Mouse (Mus musculus): ENCODE data around the gene Fam196b. TPM values are rescaled to one million over a fixed set of nuclear protein-coding genes. Genes with fewer than 3 reads are reported as not detected.

Gene Fam196b
- total and polyA plus RNA-seq, 2 experiments from 2014 or later, result not detected

DNA sequence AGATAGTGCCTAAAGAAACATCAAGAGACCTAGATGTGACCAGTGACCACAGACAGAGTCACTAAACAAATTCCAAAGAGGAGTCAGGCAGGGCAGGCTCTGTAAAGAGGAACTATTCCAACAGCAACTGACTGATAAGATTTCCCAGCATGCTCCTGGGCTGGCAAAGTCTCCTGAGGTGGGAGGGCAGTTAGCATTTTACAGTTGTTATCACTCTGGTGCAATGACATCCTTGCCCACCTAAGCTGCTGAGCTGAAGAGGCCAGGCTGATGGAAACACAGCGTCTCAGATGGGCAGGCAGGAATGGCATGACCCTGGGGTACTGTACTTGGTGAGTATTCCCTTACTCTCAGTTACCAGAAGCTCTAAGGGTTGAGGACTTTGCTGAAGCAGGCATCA is 15.1 kb upstream of the Fam196b start:
- H3K4me2 ChIP-seq (ENCODE audit: low read depth, low read length), result no peak overlapping the region
- no peak overlapping the region for H3K4me3 ChIP-seq (ENCODE audit: low read depth, low read length)
- H3K4me1 ChIP-seq (ENCODE audit: control insufficient read depth, insufficient read depth), result no peaks in the 10 kb centered on the region
- H3K27ac ChIP-seq (ENCODE audit: low read depth), result no peak overlapping the region
- no peaks in the 10 kb centered on the region for H3K36me3 ChIP-seq (replicated peaks; ENCODE audit: control insufficient read depth, insufficient read depth, low read length)
- no peaks in the 10 kb centered on the region for H3K27me3 ChIP-seq (ENCODE audit: control insufficient read depth, insufficient read depth, low read length)
- no peaks in the 10 kb centered on the region for H3K9me3 ChIP-seq (replicated peaks; ENCODE audit: control insufficient read depth, low read length)
- H3K9ac ChIP-seq (replicated peaks; ENCODE audit: low read depth, low read length), result no peak overlapping the region
- TF ChIP-seq EP300 (IDR thresholded peaks at IDR 0.05; ENCODE audit: low read depth) (no peak), CTCF (IDR thresholded peaks at IDR 0.05; ENCODE audit: low read depth) (no peak)
- DNase-seq (ENCODE audit: low spot score) (no peak), ATAC-seq (ENCODE audit: insufficient read depth, low read depth) (no peak)
- 71% methylated on average over 1 of the region's 1 CpGs for WGBS

DNA sequence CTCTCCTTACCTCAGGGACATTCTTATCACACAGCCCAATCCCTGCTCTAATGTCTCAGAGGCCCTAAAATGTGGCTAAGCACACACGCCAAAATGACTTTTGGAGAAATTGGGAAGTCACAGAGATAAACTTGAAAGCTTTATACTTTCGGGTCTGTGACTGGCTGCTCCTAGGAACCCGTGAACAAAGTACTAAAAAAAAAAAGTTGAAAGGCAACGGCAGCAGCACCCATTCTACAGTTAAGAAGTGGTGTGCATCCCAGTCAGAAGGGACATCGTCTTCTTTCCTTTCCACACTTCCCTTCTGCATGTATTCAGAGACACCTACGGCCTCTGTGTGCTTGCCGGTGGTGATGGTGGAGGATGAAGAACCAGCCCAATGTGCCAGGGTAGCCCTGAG is 14.6 kb upstream of the Fam196b start:
- DNase-seq (ENCODE audit: low spot score) (no peak), ATAC-seq (ENCODE audit: insufficient read depth, low read depth) (no peak)
- Histone ChIP-seq H3K4me2 (ENCODE audit: low read depth, low read length) (no peak overlapping the region), H3K36me3 (replicated peaks; ENCODE audit: control insufficient read depth, insufficient read depth, low read length) (no peaks in the 10 kb centered on the region), H3K4me1 (ENCODE audit: control insufficient read depth, insufficient read depth) (no peaks in the 10 kb centered on the region), H3K9me3 (replicated peaks; ENCODE audit: control insufficient read depth, low read length) (no peaks in the 10 kb centered on the region), H3K9ac (replicated peaks; ENCODE audit: low read depth, low read length) (no peak overlapping the region), H3K4me3 (ENCODE audit: low read depth, low read length) (no peak overlapping the region), H3K27ac (ENCODE audit: low read depth) (no peak overlapping the region), H3K27me3 (ENCODE audit: control insufficient read depth, insufficient read depth, low read length) (no peaks in the 10 kb centered on the region)
- TF ChIP-seq CTCF (IDR thresholded peaks at IDR 0.05; ENCODE audit: low read depth) (no peak), EP300 (IDR thresholded peaks at IDR 0.05; ENCODE audit: low read depth) (no peak)
- 77% methylated on average over 7 of the region's 7 CpGs for WGBS

DNA sequence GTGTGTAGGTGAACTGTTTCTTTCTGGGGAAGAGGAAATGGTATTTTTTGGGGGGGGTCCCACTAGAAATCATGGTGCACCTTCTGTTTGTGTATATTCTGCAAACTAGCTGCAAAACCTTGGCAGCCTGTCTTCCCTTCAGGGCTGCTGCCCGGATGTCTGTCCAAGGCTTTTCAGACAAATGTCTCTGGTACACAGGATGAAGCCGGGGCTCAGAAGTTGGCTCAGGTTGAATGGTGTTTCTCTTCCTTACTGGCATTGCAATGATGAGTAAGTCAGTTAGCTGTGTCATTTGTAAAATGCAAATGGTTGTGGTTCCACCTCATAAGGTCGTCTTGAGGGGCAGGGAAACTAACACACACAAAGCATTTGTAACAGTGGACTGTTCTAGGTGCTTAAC is 8.4 kb upstream of the Fam196b start:
- Histone ChIP-seq H3K9ac (replicated peaks; ENCODE audit: low read depth, low read length) (no peak overlapping the region), H3K36me3 (replicated peaks; ENCODE audit: control insufficient read depth, insufficient read depth, low read length) (no peaks in the 10 kb centered on the region), H3K27me3 (ENCODE audit: control insufficient read depth, insufficient read depth, low read length) (no peaks in the 10 kb centered on the region), H3K9me3 (replicated peaks; ENCODE audit: control insufficient read depth, low read length) (no peaks in the 10 kb centered on the region), H3K27ac (ENCODE audit: low read depth) (no peak overlapping the region), H3K4me3 (ENCODE audit: low read depth, low read length) (no peak overlapping the region), H3K4me1 (ENCODE audit: control insufficient read depth, insufficient read depth) (no peaks in the 10 kb centered on the region), H3K4me2 (ENCODE audit: low read depth, low read length) (no peak overlapping the region)
- ATAC-seq (ENCODE audit: insufficient read depth, low read depth), result no peak
- TF ChIP-seq EP300 (IDR thresholded peaks at IDR 0.05; ENCODE audit: low read depth), result no peak
- TF ChIP-seq CTCF (IDR thresholded peaks at IDR 0.05; ENCODE audit: low read depth), result no peak
- WGBS, result 67% methylated on average over 3 of the region's 3 CpGs
- no peak for DNase-seq (ENCODE audit: low spot score)

DNA sequence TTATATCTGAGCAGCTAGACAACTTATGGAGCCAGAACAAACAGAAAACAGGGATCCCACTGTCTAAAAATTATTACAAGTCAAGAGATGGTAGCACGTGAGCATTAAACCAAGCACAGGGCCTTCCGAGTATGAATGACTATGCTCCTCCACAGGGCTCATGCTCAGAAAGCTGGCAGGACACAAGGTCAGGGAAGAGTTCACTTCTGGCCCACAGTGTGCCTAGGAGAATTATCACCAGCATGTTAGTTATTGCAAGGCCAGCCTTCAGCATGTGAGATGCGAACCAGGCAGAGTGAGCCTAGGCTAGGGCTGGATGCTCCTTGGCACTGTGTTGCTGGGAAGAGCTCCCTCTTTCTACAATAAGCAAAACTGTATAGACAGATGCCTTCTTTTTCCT is 5.9 kb upstream of the Fam196b start:
- Histone ChIP-seq H3K9me3 (replicated peaks; ENCODE audit: control insufficient read depth, low read length) (no peaks in the 10 kb centered on the region), H3K27ac (ENCODE audit: low read depth) (no peak overlapping the region), H3K9ac (replicated peaks; ENCODE audit: low read depth, low read length) (no peak overlapping the region), H3K4me2 (ENCODE audit: low read depth, low read length) (no peak overlapping the region), H3K27me3 (ENCODE audit: control insufficient read depth, insufficient read depth, low read length) (no peaks in the 10 kb centered on the region), H3K36me3 (replicated peaks; ENCODE audit: control insufficient read depth, insufficient read depth, low read length) (no peaks in the 10 kb centered on the region), H3K4me3 (ENCODE audit: low read depth, low read length) (no peak overlapping the region), H3K4me1 (ENCODE audit: control insufficient read depth, insufficient read depth) (no peaks in the 10 kb centered on the region)
- no peak for TF ChIP-seq CTCF (IDR thresholded peaks at IDR 0.05; ENCODE audit: low read depth)
- ATAC-seq (ENCODE audit: insufficient read depth, low read depth) (no peak), DNase-seq (ENCODE audit: low spot score) (no peak)
- WGBS, result 84% methylated on average over 3 of the region's 3 CpGs

DNA sequence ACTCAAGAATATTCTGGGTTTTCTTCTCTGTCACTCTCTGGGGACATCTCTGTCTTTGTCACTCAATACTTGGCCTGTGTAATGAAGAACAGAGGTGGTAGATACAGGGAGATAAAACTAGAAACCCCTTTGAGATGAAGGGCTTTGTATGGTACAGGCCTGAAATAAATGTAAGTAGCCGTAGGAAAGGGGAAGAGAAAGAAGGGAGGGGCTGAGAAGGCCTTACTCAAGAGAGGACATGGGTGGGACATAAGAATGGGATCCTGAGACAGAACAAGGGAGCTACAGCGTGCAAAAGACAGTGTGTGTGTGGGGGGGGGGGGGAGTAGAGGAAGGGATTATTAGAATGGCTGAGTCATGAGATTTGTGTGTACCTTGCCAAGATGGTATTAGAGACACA is 5.3 kb upstream of the Fam196b start:
- H3K27ac ChIP-seq (ENCODE audit: low read depth), result no peak overlapping the region
- no peak overlapping the region for H3K9ac ChIP-seq (replicated peaks; ENCODE audit: low read depth, low read length)
- no peaks in the 10 kb centered on the region for H3K9me3 ChIP-seq (replicated peaks; ENCODE audit: control insufficient read depth, low read length)
- H3K4me2 ChIP-seq (ENCODE audit: low read depth, low read length), result no peak overlapping the region
- no peaks in the 10 kb centered on the region for H3K27me3 ChIP-seq (ENCODE audit: control insufficient read depth, insufficient read depth, low read length)
- TF ChIP-seq CTCF (IDR thresholded peaks at IDR 0.05; ENCODE audit: low read depth) (no peak), EP300 (IDR thresholded peaks at IDR 0.05; ENCODE audit: low read depth) (no peak)
- no peaks in the 10 kb centered on the region for H3K4me1 ChIP-seq (ENCODE audit: control insufficient read depth, insufficient read depth)
- WGBS, result 62% methylated on average over 2 of the region's 2 CpGs
- H3K36me3 ChIP-seq (replicated peaks; ENCODE audit: control insufficient read depth, insufficient read depth, low read length), result no peaks in the 10 kb centered on the region
- DNase-seq (ENCODE audit: low spot score), result no peak
- no peak overlapping the region for H3K4me3 ChIP-seq (ENCODE audit: low read depth, low read length)
- ATAC-seq (ENCODE audit: insufficient read depth, low read depth), result no peak

DNA sequence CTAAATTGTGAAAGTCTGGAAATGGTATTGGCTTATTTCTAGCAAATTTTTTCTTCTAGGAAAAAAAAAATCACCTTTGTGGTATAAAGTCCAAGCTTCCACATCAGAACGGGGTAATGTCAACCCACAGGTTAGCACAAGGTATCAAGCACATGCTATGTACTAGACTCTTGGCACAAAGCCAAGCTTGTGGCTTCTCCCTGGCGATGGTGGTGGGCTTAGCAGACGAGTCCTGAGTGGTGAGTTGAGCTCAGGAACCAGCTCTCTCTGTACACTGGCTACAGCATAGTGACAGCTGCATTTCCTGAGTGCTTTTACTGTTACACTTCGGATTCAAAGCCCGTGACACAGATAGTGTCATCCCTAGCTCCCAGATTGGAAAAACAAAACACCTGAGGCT is 2.9 kb upstream of the Fam196b start:
- Histone ChIP-seq H3K4me1 (ENCODE audit: control insufficient read depth, insufficient read depth) (no peaks in the 10 kb centered on the region), H3K27ac (ENCODE audit: low read depth) (no peak overlapping the region), H3K4me2 (ENCODE audit: low read depth, low read length) (no peak overlapping the region), H3K9me3 (replicated peaks; ENCODE audit: control insufficient read depth, low read length) (no peaks in the 10 kb centered on the region), H3K27me3 (ENCODE audit: control insufficient read depth, insufficient read depth, low read length) (no peaks in the 10 kb centered on the region), H3K4me3 (ENCODE audit: low read depth, low read length) (no peak overlapping the region), H3K36me3 (replicated peaks; ENCODE audit: control insufficient read depth, insufficient read depth, low read length) (no peaks in the 10 kb centered on the region), H3K9ac (replicated peaks; ENCODE audit: low read depth, low read length) (no peak overlapping the region)
- 40% methylated on average over 5 of the region's 5 CpGs for WGBS
- DNase-seq (ENCODE audit: low spot score) (no peak), ATAC-seq (ENCODE audit: insufficient read depth, low read depth) (no peak)
- TF ChIP-seq EP300 (IDR thresholded peaks at IDR 0.05; ENCODE audit: low read depth) (no peak), CTCF (IDR thresholded peaks at IDR 0.05; ENCODE audit: low read depth) (no peak)
